Mouse (Mus musculus): Measurements from ENCODE around the gene Optc. TPM values are rescaled to one million over a fixed set of nuclear protein-coding genes. Genes with fewer than 3 reads are reported as not detected.

The Optc gene
- total RNA-seq, 2 experiments from 2014 or later = 0.81 to 1.2 TPM

- Histone ChIP-seq H3K27ac (no peak overlapping the region), H3K4me3 (no peak overlapping the region)
- TF ChIP-seq CTCF (IDR thresholded peaks at IDR 0.05) = no peak
- DNase-seq (ENCODE audit: extremely low spot score in 1 of 2, low spot score in 2 of 2) = no peak
- intact Hi-C loops (cut with DNase I) = no loop called here
Observed at GRCm38 (mm10) chr1:133934354-133934963, 26.7 kb upstream of the Optc start.

- TF ChIP-seq CTCF (IDR thresholded peaks at IDR 0.05) = no peak
- intact Hi-C loops (cut with DNase I) = no loop called here
- DNase-seq (ENCODE audit: extremely low spot score in 1 of 2, low spot score in 2 of 2) = no peak
- H3K4me3 ChIP-seq = no peak overlapping the region
- no peak overlapping the region for H3K27ac ChIP-seq
Observed at GRCm38 (mm10) chr1:133933301-133934195, 25.7 kb upstream of the Optc start.

- Histone ChIP-seq H3K27ac (no peak overlapping the region), H3K4me3 (no peak overlapping the region)
- intact Hi-C loops (cut with DNase I) = no loop called here
- no peak for DNase-seq (ENCODE audit: extremely low spot score in 1 of 2, low spot score in 2 of 2)
- TF ChIP-seq CTCF (IDR thresholded peaks at IDR 0.05) = no peak
Observed at GRCm38 (mm10) chr1:133929980-133930379, 22.2 kb upstream of the Optc start.

DNA sequence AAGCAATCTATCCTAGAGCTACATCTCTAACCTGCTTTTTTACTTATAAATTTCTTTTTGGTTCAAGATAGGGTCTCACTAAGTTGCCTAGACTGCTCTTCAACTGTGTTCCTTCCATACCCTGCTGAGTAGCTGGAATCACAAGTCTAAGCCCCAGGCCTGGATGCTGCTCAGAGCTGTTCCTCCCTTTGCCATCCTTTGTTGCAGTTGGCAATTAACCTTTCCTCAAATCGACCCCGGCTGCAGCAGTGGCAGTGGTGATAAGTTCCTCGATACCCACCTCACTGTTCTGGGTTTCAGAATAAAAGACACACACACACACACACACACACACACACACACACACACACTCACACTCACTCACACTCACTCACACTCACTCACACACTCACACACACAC is 17.4 kb upstream of the Optc start:
- no peak overlapping the region for H3K4me3 ChIP-seq
- TF ChIP-seq CTCF (IDR thresholded peaks at IDR 0.05) = no peak
- H3K27ac ChIP-seq = no peak overlapping the region
- no peak for DNase-seq (ENCODE audit: extremely low spot score in 1 of 2, low spot score in 2 of 2)
- intact Hi-C loops (cut with DNase I) = no loop called here

DNA sequence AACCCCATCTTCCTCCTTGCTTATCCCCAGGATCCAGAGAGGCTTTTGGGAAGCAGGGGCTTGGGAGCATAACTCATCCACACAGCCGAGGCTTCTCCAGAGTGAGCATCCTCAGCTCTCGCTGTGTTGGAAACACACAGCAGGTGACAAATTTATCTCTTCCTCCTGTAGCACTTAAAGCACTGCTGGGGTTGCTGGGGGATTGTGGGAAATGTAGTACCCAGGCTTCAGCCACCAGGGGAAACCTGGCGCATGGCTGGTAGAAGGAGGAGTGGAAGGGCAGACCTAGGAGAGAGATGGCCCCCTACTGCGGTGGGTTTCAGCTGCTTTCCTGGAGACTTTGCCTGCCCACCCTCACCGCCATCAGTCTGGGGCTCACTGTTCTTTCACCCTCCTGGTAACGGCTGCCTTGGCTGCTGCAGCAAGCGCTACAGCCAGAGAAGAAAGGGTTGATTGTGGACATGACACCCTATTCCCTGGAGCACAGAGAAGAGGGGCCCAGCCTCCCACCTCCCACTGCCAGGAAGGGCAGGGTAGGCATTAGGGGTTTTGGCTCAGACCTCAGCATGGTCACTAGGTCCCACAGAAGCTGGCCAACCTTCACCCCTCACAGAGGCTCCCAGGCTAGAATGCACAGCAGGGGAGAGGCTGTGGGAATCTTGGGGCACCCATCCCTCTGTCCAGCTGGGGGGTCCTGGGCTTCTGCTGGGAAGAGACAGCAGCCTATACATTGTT is 16.5 kb upstream of the Optc start:
- intact Hi-C loops (cut with DNase I) = no loop called here
- Histone ChIP-seq H3K4me3 (no peak overlapping the region), H3K27ac (peak overlapping the region; percentile 55)
- peak; percentile 57 to 64 for DNase-seq (ENCODE audit: extremely low spot score in 1 of 2, low spot score in 2 of 2)
- TF ChIP-seq CTCF (IDR thresholded peaks at IDR 0.05) = peak; percentile 64

DNA sequence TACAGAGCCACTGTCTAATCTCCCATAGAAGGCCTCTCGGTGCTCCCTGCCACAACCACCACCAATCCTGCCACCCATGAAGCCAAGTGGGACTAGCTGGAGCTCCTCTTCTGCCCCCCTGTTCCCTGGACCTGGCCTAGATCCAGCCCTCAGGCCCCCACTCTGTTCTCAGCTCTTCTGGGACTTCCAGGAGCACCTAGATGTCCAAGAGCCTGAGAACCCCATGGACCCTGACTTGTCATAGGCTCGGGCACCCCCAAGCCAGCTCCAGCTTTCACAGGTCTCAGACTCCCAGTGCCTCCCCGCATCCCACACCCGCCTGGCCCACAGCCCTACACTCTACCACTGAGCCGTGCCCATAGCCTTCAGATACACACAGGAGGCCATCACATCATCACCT is 15.3 kb upstream of the Optc start:
- no peak for DNase-seq (ENCODE audit: extremely low spot score in 1 of 2, low spot score in 2 of 2)
- no peak overlapping the region for H3K4me3 ChIP-seq
- H3K27ac ChIP-seq = no peak overlapping the region
- intact Hi-C loops (cut with DNase I) = no loop called here
- no peak for TF ChIP-seq CTCF (IDR thresholded peaks at IDR 0.05)

DNA sequence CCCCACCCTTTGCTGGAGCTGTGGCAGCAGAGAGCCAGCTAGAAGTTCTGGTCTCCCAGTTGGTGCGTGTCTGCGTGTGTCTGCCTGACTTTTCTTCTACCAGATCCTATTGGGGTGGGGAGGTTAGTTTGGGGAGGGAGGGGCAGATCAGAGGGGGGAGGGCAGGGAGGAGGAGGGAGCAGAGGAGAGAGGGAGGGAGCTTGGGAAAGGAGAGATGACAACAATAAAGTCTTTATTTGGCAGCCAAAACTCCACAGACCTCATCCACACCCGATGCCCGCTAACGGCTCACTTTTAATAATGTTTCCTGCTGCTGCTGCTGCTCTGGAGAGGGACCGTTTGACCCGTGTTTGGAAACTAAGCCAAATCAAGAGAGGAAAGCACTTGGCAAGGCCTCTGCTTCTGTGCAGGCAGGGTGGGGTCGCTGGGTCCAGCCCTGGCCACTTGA is 13.5 kb upstream of the Optc start, which contains the start of gene Prelp:
TSS of gene Prelp (minus strand) at position 111 of the 448 bp plus-strand sequence.
- intact Hi-C loops (cut with DNase I) = no loop called here
- TF ChIP-seq CTCF (IDR thresholded peaks at IDR 0.05) = no peak
- peak in 1 of 2 experiments; percentile 13 for DNase-seq (ENCODE audit: extremely low spot score in 1 of 2, low spot score in 2 of 2)
- 0 out of 2 replicates have a peak within 1 kb of the TSS, but pooled peaks have one; percentile 14 for H3K4me3 ChIP-seq
- 0 out of 2 replicates have a peak within 1 kb of the TSS, but pooled peaks have one; percentile 19 for H3K27ac ChIP-seq

DNA sequence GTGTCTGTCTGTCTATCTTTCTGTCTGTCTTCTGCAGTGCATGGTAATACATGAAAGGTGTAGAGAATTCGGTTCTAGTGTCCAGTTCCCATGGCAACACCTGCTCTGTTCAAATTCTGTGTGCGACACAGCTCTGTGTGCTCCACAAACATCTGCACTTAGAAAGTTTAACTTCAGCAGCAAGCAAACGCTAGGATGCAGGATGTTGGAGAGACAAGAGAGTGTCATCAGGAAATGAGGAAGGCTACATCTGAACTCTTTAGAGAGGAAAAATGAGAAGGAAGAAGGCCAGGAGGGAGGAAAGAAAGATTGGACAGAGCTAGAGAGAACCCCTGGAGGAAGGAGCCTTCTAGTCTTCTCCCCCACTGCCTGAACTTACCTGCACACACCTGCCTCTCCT is 13.1 kb upstream of the Optc start:
- Histone ChIP-seq H3K4me3 (0 out of 2 replicates have a peak overlapping the region, but pooled peaks have one; percentile 14), H3K27ac (0 out of 2 replicates have a peak overlapping the region, but pooled peaks have one; percentile 19)
- intact Hi-C loops (cut with DNase I) = no loop called here
- no peak for DNase-seq (ENCODE audit: extremely low spot score in 1 of 2, low spot score in 2 of 2)
- TF ChIP-seq CTCF (IDR thresholded peaks at IDR 0.05) = no peak

DNA sequence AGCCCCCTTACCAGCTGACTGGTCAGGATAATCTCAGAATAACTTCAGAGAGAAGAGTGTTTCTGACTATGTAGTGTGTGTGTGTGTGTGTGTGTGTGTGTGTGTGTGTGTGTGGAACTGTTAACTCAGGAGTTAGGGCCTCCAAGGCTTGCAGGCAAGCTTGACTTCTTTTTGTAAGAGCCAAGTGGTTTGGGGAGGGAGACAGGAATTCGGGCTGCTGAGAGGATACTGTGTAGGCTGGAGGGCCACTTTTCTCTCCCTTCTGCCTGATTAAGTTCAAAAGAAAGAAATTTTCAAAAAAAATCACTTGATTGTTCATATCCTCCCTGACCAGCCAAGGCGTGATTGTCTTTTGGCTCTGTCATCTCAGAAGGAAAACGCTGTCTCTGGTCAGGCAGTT is 12.6 kb upstream of the Optc start:
- no peak for DNase-seq (ENCODE audit: extremely low spot score in 1 of 2, low spot score in 2 of 2)
- no peak overlapping the region for H3K4me3 ChIP-seq
- intact Hi-C loops (cut with DNase I) = no loop called here
- TF ChIP-seq CTCF (IDR thresholded peaks at IDR 0.05) = no peak
- H3K27ac ChIP-seq = no peak overlapping the region

DNA sequence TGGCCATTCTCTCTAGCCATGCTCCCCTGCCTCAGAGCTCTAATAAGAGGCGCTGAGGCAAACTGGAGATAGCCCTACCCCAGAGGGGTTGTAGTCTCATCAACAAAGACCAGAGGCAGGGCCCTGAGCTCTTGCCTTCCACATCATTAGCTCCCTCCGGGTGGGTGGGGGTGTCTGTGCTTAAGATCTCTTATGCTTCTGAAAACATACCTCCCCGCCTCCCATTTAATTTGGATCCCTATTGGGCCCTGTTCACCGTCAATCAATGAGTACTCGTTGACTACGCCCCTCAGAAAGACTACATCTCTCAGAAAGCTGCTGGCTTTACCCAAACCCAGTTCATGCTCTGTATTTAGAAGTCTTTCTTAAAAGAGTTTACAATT is 10.3 kb upstream of the Optc start:
- Histone ChIP-seq H3K27ac (no peak overlapping the region), H3K4me3 (no peak overlapping the region)
- no peak for DNase-seq (ENCODE audit: extremely low spot score in 1 of 2, low spot score in 2 of 2)
- intact Hi-C loops (cut with DNase I) = loop anchor here (10.0 kb wide), 1 partner anchor 417 kb away; the partner anchor contains the start of gene Ppfia4
- TF ChIP-seq CTCF (IDR thresholded peaks at IDR 0.05) = no peak

- H3K4me3 ChIP-seq = no peak overlapping the region
- no peak for TF ChIP-seq CTCF (IDR thresholded peaks at IDR 0.05)
- DNase-seq (ENCODE audit: extremely low spot score in 1 of 2, low spot score in 2 of 2) = no peak
Observed at GRCm38 (mm10) chr1:133917456-133918087, 9.8 kb upstream of the Optc start.

More at GRCm38 (mm10) chr1:133917456-133918087, 9.8 kb upstream of the Optc start:
- intact Hi-C loops (cut with DNase I) = loop anchor here (10.0 kb wide), 1 partner anchor 417 kb away; the partner anchor contains the start of gene Ppfia4
- no peak overlapping the region for H3K27ac ChIP-seq

Measured in left cerebral cortex, adult 2 months (tissue).